Mouse (Mus musculus): ENCODE measurements around the gene Plcd3. TPM values are rescaled to one million over a fixed set of nuclear protein-coding genes. Genes with fewer than 3 reads are reported as not detected.
A peak's percentile ranks its signal among the peaks of the same experiment; 100 is the strongest.

Gene Plcd3
- polyA plus RNA-seq, 1 experiment from 2014 or later = 1.2 TPM

- Histone ChIP-seq H3K4me2 (ENCODE audit: low read depth, severe bottlenecking) (peak overlapping the region; percentile 15), H3K9ac (ENCODE audit: low read length) (peak overlapping the region; percentile 18; the same call in 1 of the 2 replicates), H3K27ac (replicated peaks; ENCODE audit: low read depth, low read length) (peak overlapping the region; percentile 69; the same call in 1 of the 2 replicates), H3K36me3 (ENCODE audit: control insufficient read depth, insufficient read depth, low read length) (peaks cover 6% of the 10 kb centered on the region; the same call in 1 of the 2 replicates), H3K4me3 (ENCODE audit: low read depth, low read length) (no peak overlapping the region), H3K9me3 (ENCODE audit: control insufficient read depth, low read length) (no peaks in the 10 kb centered on the region), H3K27me3 (ENCODE audit: control insufficient read depth, insufficient read depth, low read length) (no peaks in the 10 kb centered on the region), H3K4me1 (ENCODE audit: control insufficient read depth, insufficient read depth, low read length) (peaks cover 13% of the 10 kb centered on the region)
- DNase-seq (ENCODE audit: low spot score) (peak; percentile 40), ATAC-seq (ENCODE audit: insufficient number of reproducible peaks, low FRiP score, low TSS enrichment, low read depth) (no peak)
- 35% methylated on average over 11 of the region's 11 CpGs for WGBS
These were observed 39.9 kb upstream of the Plcd3 start for GRCm38 (mm10) chr11:103141101-103141943.

- H3K4me1 ChIP-seq (ENCODE audit: control insufficient read depth, insufficient read depth, low read length) = peaks cover 13% of the 10 kb centered on the region
- 60% methylated on average over 6 of the region's 6 CpGs for WGBS
These were observed 39.3 kb upstream of the Plcd3 start for GRCm38 (mm10) chr11:103140763-103141100.

GRCm38 (mm10) chr11:103139951-103140762 is 38.7 kb upstream of the Plcd3 start:
- Histone ChIP-seq H3K9me3 (ENCODE audit: control insufficient read depth, low read length) (no peaks in the 10 kb centered on the region), H3K27me3 (ENCODE audit: control insufficient read depth, insufficient read depth, low read length) (no peaks in the 10 kb centered on the region), H3K4me2 (ENCODE audit: low read depth, severe bottlenecking) (no peak overlapping the region), H3K4me3 (ENCODE audit: low read depth, low read length) (no peak overlapping the region), H3K27ac (replicated peaks; ENCODE audit: low read depth, low read length) (no peak overlapping the region), H3K36me3 (ENCODE audit: control insufficient read depth, insufficient read depth, low read length) (peaks cover 6% of the 10 kb centered on the region; the same call in 1 of the 2 replicates), H3K9ac (ENCODE audit: low read length) (no peak overlapping the region; the same call in 1 of the 2 replicates), H3K4me1 (ENCODE audit: control insufficient read depth, insufficient read depth, low read length) (peaks cover 13% of the 10 kb centered on the region)
- DNase-seq (ENCODE audit: low spot score) = no peak
- WGBS = 79% methylated on average over 14 of the region's 14 CpGs
- ATAC-seq (ENCODE audit: insufficient number of reproducible peaks, low FRiP score, low TSS enrichment, low read depth) = no peak

More at GRCm38 (mm10) chr11:103140763-103141100, 39.3 kb upstream of the Plcd3 start:
- Histone ChIP-seq H3K4me2 (ENCODE audit: low read depth, severe bottlenecking) (peak overlapping the region; percentile 15), H3K9me3 (ENCODE audit: control insufficient read depth, low read length) (no peaks in the 10 kb centered on the region), H3K4me3 (ENCODE audit: low read depth, low read length) (no peak overlapping the region), H3K27me3 (ENCODE audit: control insufficient read depth, insufficient read depth, low read length) (no peaks in the 10 kb centered on the region), H3K36me3 (ENCODE audit: control insufficient read depth, insufficient read depth, low read length) (peaks cover 6% of the 10 kb centered on the region; the same call in 1 of the 2 replicates), H3K27ac (replicated peaks; ENCODE audit: low read depth, low read length) (peak overlapping the region; percentile 15; the same call in 1 of the 2 replicates), H3K9ac (ENCODE audit: low read length) (no peak overlapping the region; the same call in 1 of the 2 replicates)
- ATAC-seq (ENCODE audit: insufficient number of reproducible peaks, low FRiP score, low TSS enrichment, low read depth) = no peak
- DNase-seq (ENCODE audit: low spot score) = no peak

GRCm38 (mm10) chr11:103136039-103136577 is 34.6 kb upstream of the Plcd3 start:
- 82% methylated on average over 8 of the region's 8 CpGs for WGBS
- Histone ChIP-seq H3K36me3 (ENCODE audit: control insufficient read depth, insufficient read depth, low read length) (peaks cover 6% of the 10 kb centered on the region; the same call in 1 of the 2 replicates), H3K4me2 (ENCODE audit: low read depth, severe bottlenecking) (no peak overlapping the region), H3K9ac (ENCODE audit: low read length) (no peak overlapping the region), H3K27me3 (ENCODE audit: control insufficient read depth, insufficient read depth, low read length) (no peaks in the 10 kb centered on the region), H3K4me1 (ENCODE audit: control insufficient read depth, insufficient read depth, low read length) (peaks cover 9% of the 10 kb centered on the region; the same call in 1 of the 2 replicates), H3K27ac (replicated peaks; ENCODE audit: low read depth, low read length) (no peak overlapping the region), H3K9me3 (ENCODE audit: control insufficient read depth, low read length) (no peaks in the 10 kb centered on the region), H3K4me3 (ENCODE audit: low read depth, low read length) (no peak overlapping the region)
- DNase-seq (ENCODE audit: low spot score) = no peak
- no peak for ATAC-seq (ENCODE audit: insufficient number of reproducible peaks, low FRiP score, low TSS enrichment, low read depth)

GRCm38 (mm10) chr11:103134221-103134620 is 32.8 kb upstream of the Plcd3 start:
- H3K36me3 ChIP-seq (ENCODE audit: control insufficient read depth, insufficient read depth, low read length) = peaks cover 3% of the 10 kb centered on the region; the same call in 1 of the 2 replicates
- DNase-seq (ENCODE audit: low spot score) = no peak
- WGBS = 77% methylated on average over 3 of the region's 3 CpGs
- no peaks in the 10 kb centered on the region for H3K27me3 ChIP-seq (ENCODE audit: control insufficient read depth, insufficient read depth, low read length)
- no peak overlapping the region for H3K4me2 ChIP-seq (ENCODE audit: low read depth, severe bottlenecking)
- no peak overlapping the region for H3K9ac ChIP-seq (ENCODE audit: low read length)
- no peak for ATAC-seq (ENCODE audit: insufficient number of reproducible peaks, low FRiP score, low TSS enrichment, low read depth)
- H3K27ac ChIP-seq (replicated peaks; ENCODE audit: low read depth, low read length) = no peak overlapping the region
- no peak overlapping the region for H3K4me3 ChIP-seq (ENCODE audit: low read depth, low read length)
- H3K9me3 ChIP-seq (ENCODE audit: control insufficient read depth, low read length) = no peaks in the 10 kb centered on the region
- H3K4me1 ChIP-seq (ENCODE audit: control insufficient read depth, insufficient read depth, low read length) = peaks cover 17% of the 10 kb centered on the region; the same call in 1 of the 2 replicates

GRCm38 (mm10) chr11:103133456-103134185 is 32.2 kb upstream of the Plcd3 start:
- Histone ChIP-seq H3K4me1 (ENCODE audit: control insufficient read depth, insufficient read depth, low read length) (peaks cover 17% of the 10 kb centered on the region; the same call in 1 of the 2 replicates), H3K36me3 (ENCODE audit: control insufficient read depth, insufficient read depth, low read length) (0 out of 2 replicates have a peak, but pooled peaks cover 2% of the 10 kb centered on the region), H3K27me3 (ENCODE audit: control insufficient read depth, insufficient read depth, low read length) (no peaks in the 10 kb centered on the region), H3K9ac (ENCODE audit: low read length) (peak overlapping the region; percentile 54), H3K27ac (replicated peaks; ENCODE audit: low read depth, low read length) (0 out of 2 replicates have a peak overlapping the region, but pooled peaks have one; percentile 30), H3K4me2 (ENCODE audit: low read depth, severe bottlenecking) (peak overlapping the region; percentile 49), H3K4me3 (ENCODE audit: low read depth, low read length) (peak overlapping the region; percentile 20), H3K9me3 (ENCODE audit: control insufficient read depth, low read length) (no peaks in the 10 kb centered on the region)
- DNase-seq (ENCODE audit: low spot score) (no peak), ATAC-seq (ENCODE audit: insufficient number of reproducible peaks, low FRiP score, low TSS enrichment, low read depth) (no peak; the same call in 1 of the 2 replicates)
- WGBS = 51% methylated on average over 6 of the region's 6 CpGs

- H3K27me3 ChIP-seq (ENCODE audit: control insufficient read depth, insufficient read depth, low read length) = no peaks in the 10 kb centered on the region
- DNase-seq (ENCODE audit: low spot score) = peak; percentile 100
- under 1% methylated on average over 53 of the region's 58 CpGs for WGBS
These were observed 31.4 kb upstream of the Plcd3 start for GRCm38 (mm10) chr11:103132576-103133455.

More at GRCm38 (mm10) chr11:103132576-103133455, 31.4 kb upstream of the Plcd3 start:
- peaks cover 17% of the 10 kb centered on the region; the same call in 1 of the 2 replicates for H3K4me1 ChIP-seq (ENCODE audit: control insufficient read depth, insufficient read depth, low read length)
- H3K36me3 ChIP-seq (ENCODE audit: control insufficient read depth, insufficient read depth, low read length) = no peaks in the 10 kb centered on the region
- peak; percentile 90 for ATAC-seq (ENCODE audit: insufficient number of reproducible peaks, low FRiP score, low TSS enrichment, low read depth)
- peak overlapping the region; percentile 100 for H3K9ac ChIP-seq (ENCODE audit: low read length)
- H3K9me3 ChIP-seq (ENCODE audit: control insufficient read depth, low read length) = no peaks in the 10 kb centered on the region
- peak overlapping the region; percentile 95 for H3K4me3 ChIP-seq (ENCODE audit: low read depth, low read length)
- peak overlapping the region; percentile 96 for H3K27ac ChIP-seq (replicated peaks; ENCODE audit: low read depth, low read length)
- peak overlapping the region; percentile 63 for H3K4me2 ChIP-seq (ENCODE audit: low read depth, severe bottlenecking)

Measured in limb, embryonic 11.5 days (tissue).